Comparison of ENCODE assay signal across 14 mouse cellular contexts in genomic region chr5:67444217-67445050, GRCm38 (mm10). TPM values are rescaled to one million over a fixed set of nuclear protein-coding genes. Genes with fewer than 3 reads are reported as not detected.
A peak's percentile ranks its signal among the peaks of the same experiment; 100 is the strongest.
DNase-seq lines count a peak whose midpoint lies in the region; ATAC-seq lines count a peak whose summit lies in the region.
"Had no signal": no experiment of that assay in that cellular context is flagged by ENCODE, and none has a peak within 500 bp of the region (broad histone marks: within the 10 kb centered on the region; RNA-seq: fewer than 3 reads in every experiment).

No protein-coding gene starts in this region.

- peaks cover 6 to 14% of the 10 kb centered on the region in 2 experiments for H3K4me1 ChIP-seq in heart, embryonic 14.5 days (ENCODE audit: control insufficient read depth in 2 of 2, insufficient read depth in 2 of 2, low read length in 2 of 2)
- H3K4me1 ChIP-seq in forebrain, embryonic 12.5 days: peaks cover 11% of the 10 kb centered on the region
- peaks cover 12% of the 10 kb centered on the region for H3K4me1 ChIP-seq in midbrain, embryonic 12.5 days
- H3K4me1 ChIP-seq: embryonic facial prominence, embryonic 15.5 days had no signal

- ATAC-seq in heart, embryonic 14.5 days (ENCODE audit: insufficient number of reproducible peaks, insufficient read depth, low FRiP score, low read depth): no peak; the same call in 1 of the 2 replicates
- peak; percentile 60; the same call in 1 of the 2 replicates for ATAC-seq in forebrain, embryonic 12.5 days (ENCODE audit: low FRiP score)
- ATAC-seq in midbrain, embryonic 12.5 days (ENCODE audit: low FRiP score, low read depth): peak; percentile 76
- ATAC-seq: activated CD4-positive, CD25-positive, alpha-beta regulatory T cell, adult 4 months had no signal

- WGBS in heart, embryonic 14.5 days: 7% methylated on average over 17 of the region's 17 CpGs
- 30% methylated on average over 17 of the region's 17 CpGs for WGBS in forebrain, embryonic 12.5 days
- 15% methylated on average over 17 of the region's 17 CpGs for WGBS in midbrain, embryonic 12.5 days

- no peak overlapping the region for H3K27ac ChIP-seq in heart, embryonic 14.5 days (replicated peaks in 1 of 2; ENCODE audit: control insufficient read depth in 1 of 2, insufficient read depth in 1 of 2, low read depth in 2 of 2, low read length in 2 of 2)
- no peak overlapping the region for H3K27ac ChIP-seq in forebrain, embryonic 12.5 days
- peak overlapping the region; percentile 20; the same call in 1 of the 2 replicates for H3K27ac ChIP-seq in midbrain, embryonic 12.5 days (replicated peaks)
- H3K27ac ChIP-seq: embryonic facial prominence, embryonic 15.5 days; limb, embryonic 13.5 days had no signal

- peak overlapping the region; percentile 64 for H3K4me2 ChIP-seq in heart, embryonic 14.5 days (ENCODE audit: low read length)
- peak overlapping the region; percentile 31 for H3K4me2 ChIP-seq in forebrain, embryonic 12.5 days
- H3K4me2 ChIP-seq in midbrain, embryonic 12.5 days (replicated peaks): peak overlapping the region; percentile 40
- H3K4me2 ChIP-seq: embryonic facial prominence, embryonic 15.5 days; limb, embryonic 13.5 days had no signal

- H3K9me3 ChIP-seq in heart, embryonic 14.5 days (ENCODE audit: control insufficient read depth, low read length): no peaks in the 10 kb centered on the region
- H3K9me3 ChIP-seq in forebrain, embryonic 12.5 days: no peaks in the 10 kb centered on the region
- H3K9me3 ChIP-seq in midbrain, embryonic 12.5 days: no peaks in the 10 kb centered on the region
- H3K9me3 ChIP-seq: embryonic facial prominence, embryonic 15.5 days; limb, embryonic 13.5 days had no signal

- no peak for DNase-seq in heart, postnatal 4 days
- peak; percentile 24 for DNase-seq in ES-CJ7 (ENCODE audit: low read depth, low spot score)
- no peak for DNase-seq in urinary bladder, adult 2 months (ENCODE audit: low spot score)
- no peak for DNase-seq in gastrocnemius, adult 8-10 months (ENCODE audit: low spot score in 2 of 2)
- no peak for DNase-seq in adrenal gland, postnatal 4 days (ENCODE audit: low spot score in 2 of 2)
- DNase-seq: gastrocnemius, postnatal 25 days; kidney, postnatal 10 days; right cerebral cortex, postnatal 25 days had no signal

- no peaks in the 10 kb centered on the region for H3K36me3 ChIP-seq in heart, embryonic 14.5 days (ENCODE audit: control insufficient read depth, insufficient read depth, low read length)
- no peaks in the 10 kb centered on the region for H3K36me3 ChIP-seq in forebrain, embryonic 12.5 days (replicated peaks)
- H3K36me3 ChIP-seq in midbrain, embryonic 12.5 days: no peaks in the 10 kb centered on the region
- H3K36me3 ChIP-seq: embryonic facial prominence, embryonic 15.5 days; limb, embryonic 13.5 days had no signal

- no peaks in the 10 kb centered on the region for H3K27me3 ChIP-seq in heart, embryonic 14.5 days (ENCODE audit: control insufficient read depth, insufficient read depth, low read length)
- no peaks in the 10 kb centered on the region; the same call in 1 of the 2 replicates for H3K27me3 ChIP-seq in forebrain, embryonic 12.5 days
- peaks cover 25% of the 10 kb centered on the region for H3K27me3 ChIP-seq in midbrain, embryonic 12.5 days
- H3K27me3 ChIP-seq: limb, embryonic 13.5 days had no signal

- peak overlapping the region; percentile 15 to 21; a peak in 3 of 4 replicates for H3K4me3 ChIP-seq in heart, embryonic 14.5 days (ENCODE audit: control insufficient read depth in 1 of 2, insufficient read depth in 1 of 2, low read depth in 1 of 2, low read length in 2 of 2)
- no peak overlapping the region for H3K4me3 ChIP-seq in forebrain, embryonic 12.5 days (replicated peaks)
- no peak overlapping the region for H3K4me3 ChIP-seq in midbrain, embryonic 12.5 days
- H3K4me3 ChIP-seq: embryonic facial prominence, embryonic 15.5 days; limb, embryonic 13.5 days had no signal

- peak overlapping the region; percentile 51 for H3K9ac ChIP-seq in heart, embryonic 14.5 days (ENCODE audit: low read length)
- H3K9ac ChIP-seq in forebrain, embryonic 12.5 days: no peak overlapping the region
- no peak overlapping the region for H3K9ac ChIP-seq in midbrain, embryonic 12.5 days (replicated peaks)
- H3K9ac ChIP-seq: embryonic facial prominence, embryonic 15.5 days; limb, embryonic 13.5 days had no signal

RNA-seq across cellular contexts. Expression of gene Bend4, which starts 16.3 kb away (rescaled TPM):
- polyA plus RNA-seq in heart, embryonic 14.5 days (2014; fragmentation: Nextera tagmentation; extraction: Ambion mirVana): 18.9 and 20.5 TPM in 2 replicates
- 10 to 100 TPM; 15.0 to 16.5 TPM for total RNA-seq in heart, postnatal 4 days (2021)
- polyA plus RNA-seq in forebrain, embryonic 12.5 days (2016; fragmentation: Nextera tagmentation; extraction: Ambion mirVana): 7.8 and 8.7 TPM in 2 replicates
- 7.8 and 8.9 TPM in 2 replicates for polyA plus RNA-seq in midbrain, embryonic 12.5 days (2016; fragmentation: Nextera tagmentation; extraction: Ambion mirVana)
- polyA plus RNA-seq in urinary bladder, adult 2 months (2012; rRNA removed): 1.7 and 1.9 TPM in 2 replicates
- total RNA-seq in gastrocnemius, adult 8-10 months (2022): under 1 TPM; 0.11 to 0.22 (median 0.14) TPM
- 1 to 10 TPM; 4.6 TPM for total RNA-seq in adrenal gland, postnatal 4 days (2021)

Comparison
In these comparisons a context has a peak if more than half of its experiments do, and no peak if none do; other contexts are left out.
1. H3K4me3 ChIP-seq: peak in heart, embryonic 14.5 days (2 of 2); none in forebrain, embryonic 12.5 days (single experiment) and midbrain, embryonic 12.5 days (single experiment).
2. Peak in every context shown above with its lines, with median percentiles within 50 percentile points of each other: H3K4me2 ChIP-seq.